Mouse (Mus musculus): Measurements from ENCODE around the gene Tex2. TPM values are rescaled to one million over a fixed set of nuclear protein-coding genes. Genes with fewer than 3 reads are reported as not detected.
"Not testable (repeated sequence)": the region's sequence is repeated elsewhere in the genome, so short reads cannot be mapped to it uniquely, and the experiment has no call there.

Tex2 gene
- polyA plus RNA-seq, 1 experiment, result 25.0 TPM

DNA sequence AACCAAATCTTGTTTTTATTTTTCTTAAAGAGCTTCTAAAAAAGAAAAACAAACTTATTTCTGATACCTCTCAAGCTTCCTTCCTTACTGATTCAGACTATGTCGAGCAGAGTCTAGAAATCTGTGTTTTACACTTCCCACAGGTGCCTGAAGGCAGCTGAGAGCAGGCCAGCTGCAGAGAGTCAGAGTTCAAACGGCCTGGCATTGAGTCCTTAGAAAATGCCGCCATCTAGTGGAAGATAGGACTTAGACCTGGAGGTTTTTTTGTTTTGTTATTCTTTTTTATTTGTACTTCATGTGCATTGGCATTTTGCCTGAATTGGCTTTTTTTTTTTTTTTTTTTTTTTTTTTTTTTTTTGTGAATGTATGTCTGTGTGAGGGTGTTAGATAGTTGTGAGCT is 121.8 kb downstream of the Tex2 start:
- TF ChIP-seq CTCF (IDR thresholded peaks at IDR 0.05; ENCODE audit: low read depth, low read length), result peak; percentile 55
- no peak for TF ChIP-seq POLR2A (IDR thresholded peaks at IDR 0.05; ENCODE audit: borderline replicate concordance, low read depth, low read length)
- Histone ChIP-seq H3K4me1 (ENCODE audit: control insufficient read depth, insufficient read depth, low read length) (peaks cover 6% of the 10 kb centered on the region), H3K27ac (ENCODE audit: insufficient read depth, low read depth, low read length) (no peak overlapping the region), H3K4me3 (ENCODE audit: insufficient read depth, low read length) (no peak overlapping the region)

DNA sequence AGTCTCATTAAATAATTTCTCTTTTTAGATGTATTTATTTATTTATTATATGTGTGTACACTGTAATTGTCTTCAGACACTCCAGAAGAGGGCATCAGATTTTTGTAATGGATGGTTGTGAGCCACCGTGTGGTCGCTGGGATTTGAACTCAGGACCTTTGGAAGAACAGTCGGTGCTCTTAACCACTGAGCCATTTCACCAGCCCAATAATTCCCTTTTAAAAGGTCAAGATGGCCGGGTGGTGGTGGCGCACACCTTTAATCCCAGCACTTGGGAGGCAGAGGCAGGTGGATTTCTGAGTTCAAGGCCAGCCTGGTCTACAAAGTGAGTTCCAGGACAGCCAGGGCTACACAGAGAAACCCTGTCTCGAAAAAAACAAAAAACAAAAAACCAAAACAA is 122.6 kb downstream of the Tex2 start:
- not testable (repeated sequence) for H3K27ac ChIP-seq (ENCODE audit: insufficient read depth, low read depth, low read length); H3K4me3 ChIP-seq (ENCODE audit: insufficient read depth, low read length); H3K4me1 ChIP-seq (ENCODE audit: control insufficient read depth, insufficient read depth, low read length)

DNA sequence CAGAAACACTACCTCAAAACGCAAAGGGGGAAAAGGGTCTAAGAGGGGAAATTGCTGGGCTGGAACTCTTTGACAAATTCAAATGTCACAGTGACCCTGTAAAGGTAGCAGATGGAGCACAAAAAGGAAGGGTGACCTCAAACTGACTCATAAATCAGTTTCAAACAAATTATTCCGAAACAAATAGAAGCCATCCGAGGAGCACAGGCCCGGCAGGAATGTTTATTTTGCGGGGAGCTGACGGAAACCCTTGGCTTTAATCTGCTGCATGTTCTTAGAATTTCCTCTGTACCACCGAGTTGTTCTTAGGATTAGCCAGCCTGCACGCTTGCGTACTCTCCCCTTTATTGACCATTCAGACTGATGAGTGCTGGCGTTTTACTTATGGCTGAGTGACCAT is 123.2 kb downstream of the Tex2 start:
- Histone ChIP-seq H3K4me1 (ENCODE audit: control insufficient read depth, insufficient read depth, low read length) (peaks cover 10% of the 10 kb centered on the region), H3K27ac (ENCODE audit: insufficient read depth, low read depth, low read length) (no peak overlapping the region), H3K4me3 (ENCODE audit: insufficient read depth, low read length) (no peak overlapping the region)
- no peak for TF ChIP-seq POLR2A (IDR thresholded peaks at IDR 0.05; ENCODE audit: borderline replicate concordance, low read depth, low read length)
- TF ChIP-seq CTCF (IDR thresholded peaks at IDR 0.05; ENCODE audit: low read depth, low read length), result no peak

DNA sequence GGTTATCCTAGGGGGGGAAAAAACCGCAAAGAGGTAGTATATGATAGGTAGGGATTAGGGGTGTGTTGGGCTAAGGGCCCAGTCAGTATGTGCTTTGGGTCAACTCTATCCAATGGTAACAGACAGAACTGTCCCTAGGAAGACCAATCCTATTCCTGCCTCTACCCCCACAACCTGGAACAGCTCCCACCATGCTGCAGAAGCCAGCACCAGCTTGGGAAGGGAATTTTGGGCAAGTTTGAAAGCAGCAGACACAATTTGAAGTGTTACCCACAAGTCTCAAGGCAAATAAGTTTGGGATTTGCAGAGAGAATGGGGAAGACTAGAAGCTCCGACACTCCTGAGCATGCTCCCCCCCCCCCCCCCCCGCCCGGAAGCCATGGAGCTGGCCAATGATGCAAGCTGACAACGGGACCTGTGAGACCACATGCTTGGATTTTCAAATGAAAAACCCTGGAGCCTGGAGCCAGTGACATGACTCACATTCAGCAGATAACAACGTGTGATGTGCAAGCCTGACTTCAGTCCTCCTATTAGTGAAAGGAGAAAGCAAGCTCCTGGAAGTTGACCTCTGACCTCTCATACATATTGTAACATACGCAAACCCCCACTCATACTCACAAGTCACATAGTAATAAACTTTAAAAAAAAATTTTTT is 124.1 kb downstream of the Tex2 start:
- no peak for TF ChIP-seq CTCF (IDR thresholded peaks at IDR 0.05; ENCODE audit: low read depth, low read length)
- no peak for TF ChIP-seq POLR2A (IDR thresholded peaks at IDR 0.05; ENCODE audit: borderline replicate concordance, low read depth, low read length)
- no peak overlapping the region for H3K27ac ChIP-seq (ENCODE audit: insufficient read depth, low read depth, low read length)
- H3K4me3 ChIP-seq (ENCODE audit: insufficient read depth, low read length), result no peak overlapping the region
- peaks cover 12% of the 10 kb centered on the region for H3K4me1 ChIP-seq (ENCODE audit: control insufficient read depth, insufficient read depth, low read length)

DNA sequence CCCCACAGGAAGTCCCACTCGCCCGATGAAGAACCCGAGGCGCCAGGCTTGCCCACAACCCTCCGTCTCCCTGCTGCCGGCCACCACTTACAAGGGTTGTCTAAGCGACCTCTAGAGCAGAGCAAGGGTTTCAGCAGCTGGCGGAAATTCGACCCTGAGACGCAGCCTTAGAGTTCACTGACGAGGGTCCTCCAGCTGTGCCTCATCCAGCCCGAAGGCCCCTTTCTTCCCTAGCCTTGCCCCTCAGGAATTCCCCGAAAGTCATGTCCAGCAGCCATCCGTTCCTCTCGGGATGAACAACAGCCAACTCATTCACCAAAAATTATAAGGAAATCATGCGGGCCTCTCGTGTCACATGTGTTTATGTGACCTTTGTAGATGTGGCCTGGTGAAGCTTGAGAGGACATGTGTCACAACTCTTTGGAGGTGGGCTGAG is 125.1 kb downstream of the Tex2 start:
- Histone ChIP-seq H3K4me3 (ENCODE audit: insufficient read depth, low read length) (peak overlapping the region; percentile 42), H3K27ac (ENCODE audit: insufficient read depth, low read depth, low read length) (peak overlapping the region; percentile 27; the same call in 1 of the 2 replicates), H3K4me1 (ENCODE audit: control insufficient read depth, insufficient read depth, low read length) (peaks cover 19% of the 10 kb centered on the region)
- TF ChIP-seq CTCF (IDR thresholded peaks at IDR 0.05; ENCODE audit: low read depth, low read length), result no peak
- no peak for TF ChIP-seq POLR2A (IDR thresholded peaks at IDR 0.05; ENCODE audit: borderline replicate concordance, low read depth, low read length)

DNA sequence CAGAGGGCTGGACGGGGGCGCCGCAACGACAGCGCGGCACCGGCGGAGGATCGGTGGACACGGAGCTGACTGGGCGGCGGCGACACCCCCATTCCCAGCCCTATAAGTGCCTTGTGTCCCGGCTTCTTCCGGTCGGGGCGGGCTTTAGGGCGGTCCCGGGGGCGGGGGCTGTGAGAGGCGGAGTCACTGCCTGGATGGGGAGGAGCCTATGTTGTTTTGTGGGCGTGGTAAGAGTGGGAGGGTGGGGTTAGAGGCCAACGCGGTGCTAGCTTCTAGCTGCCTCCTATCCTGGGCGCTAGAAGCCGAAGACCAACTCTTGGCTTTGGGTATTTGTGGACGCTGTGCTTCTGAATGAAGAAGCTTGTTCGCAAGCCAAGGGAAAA is 125.5 kb downstream of the Tex2 start, which contains the start of gene Ern1:
TSS of gene Ern1 (minus strand) at position 120 of the 383 bp plus-strand sequence.
- H3K27ac ChIP-seq (ENCODE audit: insufficient read depth, low read depth, low read length), result peak within 1 kb of the TSS; percentile 56
- TF ChIP-seq CTCF (IDR thresholded peaks at IDR 0.05; ENCODE audit: low read depth, low read length) (no peak), POLR2A (IDR thresholded peaks at IDR 0.05; ENCODE audit: borderline replicate concordance, low read depth, low read length) (no peak)

DNA sequence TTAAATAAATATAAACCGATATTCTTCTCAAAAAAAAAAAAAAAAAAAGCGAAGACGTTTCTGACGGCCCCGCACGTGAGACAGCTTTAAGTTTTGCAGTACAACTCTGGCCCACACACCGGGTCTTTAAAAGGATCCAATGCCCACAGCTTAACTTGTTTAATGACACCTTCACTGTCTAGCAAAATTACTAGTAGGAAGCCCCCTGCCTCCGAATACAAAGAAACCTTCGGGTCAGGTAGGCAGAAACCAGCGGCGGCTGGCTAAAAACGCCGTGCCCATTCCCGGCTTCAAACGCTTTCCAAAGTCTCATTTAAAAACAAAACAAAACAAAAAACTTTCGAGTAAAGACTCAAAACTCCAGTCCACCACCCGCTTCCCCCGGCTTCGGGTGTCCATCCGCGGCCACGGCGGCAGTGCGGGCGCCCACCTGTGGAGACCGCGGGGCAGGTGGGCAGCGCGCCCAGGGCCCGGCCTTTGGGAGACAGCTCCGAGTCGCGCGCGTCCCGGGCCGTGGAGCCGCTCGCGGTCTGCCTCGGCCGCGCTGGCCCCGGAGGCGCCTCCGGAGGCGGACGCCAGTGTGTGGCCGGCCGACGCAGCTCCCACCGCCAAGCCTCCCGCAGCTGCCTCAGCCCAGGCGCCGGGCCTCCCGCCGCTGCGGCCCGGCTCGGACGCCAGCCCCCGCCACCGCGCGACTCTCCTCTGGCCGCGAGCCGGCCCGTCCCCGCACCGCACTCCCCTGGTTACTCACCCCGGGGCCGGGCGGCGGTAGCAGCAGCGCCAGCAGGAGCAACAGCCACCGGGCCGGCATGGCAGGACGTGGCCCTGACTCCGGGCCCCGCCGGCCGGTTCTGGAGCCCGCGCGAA is 126.1 kb downstream of the Tex2 start:
- peaks cover 26% of the 10 kb centered on the region for H3K4me1 ChIP-seq (ENCODE audit: control insufficient read depth, insufficient read depth, low read length)
- TF ChIP-seq CTCF (IDR thresholded peaks at IDR 0.05; ENCODE audit: low read depth, low read length), result no peak
- TF ChIP-seq POLR2A (IDR thresholded peaks at IDR 0.05; ENCODE audit: borderline replicate concordance, low read depth, low read length), result no peak
- peak overlapping the region; percentile 86 for H3K4me3 ChIP-seq (ENCODE audit: insufficient read depth, low read length)
- H3K27ac ChIP-seq (ENCODE audit: insufficient read depth, low read depth, low read length), result peak overlapping the region; percentile 56

More for the DNA sequence above, 125.5 kb downstream of the Tex2 start, which contains the start of gene Ern1:
- Histone ChIP-seq H3K4me1 (ENCODE audit: control insufficient read depth, insufficient read depth, low read length) (peaks cover 22% of the 10 kb centered on the region), H3K4me3 (ENCODE audit: insufficient read depth, low read length) (peak within 1 kb of the TSS; percentile 86)

DNA sequence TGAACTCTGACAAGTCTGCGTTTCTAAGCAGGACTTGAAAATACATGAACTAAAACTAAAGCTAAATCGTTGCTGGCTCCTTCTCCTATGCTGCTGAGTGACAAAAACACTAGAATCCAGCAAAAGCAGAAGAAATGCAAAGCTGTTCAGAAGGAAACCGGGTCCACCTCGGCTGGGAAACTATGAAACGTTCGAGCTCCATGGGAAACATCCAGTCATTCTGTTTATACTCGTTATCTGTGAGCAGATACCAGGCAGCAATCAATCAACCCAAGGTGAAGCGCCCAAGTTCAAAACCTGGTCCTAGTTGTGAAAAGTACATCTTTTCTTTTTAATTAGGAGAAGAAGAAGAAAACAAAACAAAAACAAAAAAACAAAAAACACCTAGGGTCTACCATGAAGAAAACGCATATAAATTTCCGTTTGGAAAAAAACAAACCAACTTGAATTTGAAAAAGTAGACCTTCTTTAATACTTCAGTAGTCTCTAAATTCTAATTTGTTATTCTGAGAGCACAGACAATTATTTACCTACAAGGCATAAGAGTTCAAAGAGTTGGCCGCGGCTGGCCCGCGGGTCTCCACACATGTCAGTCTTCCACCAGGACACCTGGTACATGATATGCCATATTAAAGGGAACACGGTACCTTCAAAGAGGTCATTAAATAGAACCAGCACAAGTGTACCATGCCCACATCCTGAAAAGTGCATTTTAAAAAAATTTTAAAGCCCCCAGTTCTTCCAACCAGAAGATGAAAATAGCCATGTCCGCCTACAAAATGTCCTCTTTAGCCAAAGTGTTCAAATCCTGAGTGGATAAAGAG is 127.0 kb downstream of the Tex2 start:
- TF ChIP-seq CTCF (IDR thresholded peaks at IDR 0.05; ENCODE audit: low read depth, low read length) (no peak), POLR2A (IDR thresholded peaks at IDR 0.05; ENCODE audit: borderline replicate concordance, low read depth, low read length) (no peak)
- H3K27ac ChIP-seq (ENCODE audit: insufficient read depth, low read depth, low read length), result peak overlapping the region; percentile 19; the same call in 1 of the 2 replicates
- peak overlapping the region; percentile 86 for H3K4me3 ChIP-seq (ENCODE audit: insufficient read depth, low read length)
- peaks cover 30% of the 10 kb centered on the region for H3K4me1 ChIP-seq (ENCODE audit: control insufficient read depth, insufficient read depth, low read length)

DNA sequence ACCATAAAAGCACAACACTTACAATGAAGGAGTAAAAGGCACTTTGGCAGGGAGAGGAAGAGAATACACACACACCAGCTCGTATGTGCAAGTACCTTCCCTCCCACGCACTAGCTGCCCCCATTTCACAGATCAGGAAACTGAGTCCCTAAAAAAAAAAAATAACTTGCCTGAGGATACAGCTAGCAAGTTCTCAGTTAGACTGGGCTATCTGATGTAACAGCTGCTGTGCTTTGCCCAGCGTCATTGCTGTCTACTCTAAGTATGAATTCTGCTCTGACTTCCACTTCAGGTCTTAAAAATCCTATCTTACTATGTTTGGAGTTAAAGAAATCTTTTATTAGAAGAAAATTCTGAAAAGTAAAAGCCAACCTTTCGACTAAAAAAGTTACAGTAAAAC is 127.6 kb downstream of the Tex2 start:
- Histone ChIP-seq H3K4me1 (ENCODE audit: control insufficient read depth, insufficient read depth, low read length) (peaks cover 33% of the 10 kb centered on the region), H3K4me3 (ENCODE audit: insufficient read depth, low read length) (peak overlapping the region; percentile 86; the same call in 1 of the 2 replicates), H3K27ac (ENCODE audit: insufficient read depth, low read depth, low read length) (peak overlapping the region; percentile 19; the same call in 1 of the 2 replicates)
- TF ChIP-seq POLR2A (IDR thresholded peaks at IDR 0.05; ENCODE audit: borderline replicate concordance, low read depth, low read length) (no peak), CTCF (IDR thresholded peaks at IDR 0.05; ENCODE audit: low read depth, low read length) (no peak)
